Mouse (Mus musculus) heart, embryonic 15.5 days (tissue): ENCODE measurements around the gene Pdp2. TPM values are rescaled to one million over a fixed set of nuclear protein-coding genes. Genes with fewer than 3 reads are reported as not detected.

Experiments used
- ATAC-seq: fragments of 200-750 bp; cut with Nextera tagmentation; replicated peaks from 2 replicates; pipeline ENCODE4 v1.8.0; 2017; ENCODE audit warnings: low read depth, moderate TSS enrichment; ENCODE audit not compliant: insufficient number of reproducible peaks, insufficient read depth, low FRiP score
- H3K27ac ChIP-seq: fragments of 300-500 bp; sonication (generic); 2 replicates; pipeline ENCODE4 v1.5.1; 2015; ENCODE audit warnings: mild to moderate bottlenecking, inconsistent platforms
- H3K27me3 ChIP-seq: fragments of 300-500 bp; sonication (generic); 2 replicates; pipeline ENCODE4 v1.6.1; 2015; ENCODE audit warnings: inconsistent platforms
- H3K36me3 ChIP-seq: fragments of 300-500 bp; sonication (generic); 2 replicates; pipeline ENCODE4 v1.6.1; 2015; ENCODE audit warnings: mild to moderate bottlenecking, inconsistent platforms
- H3K4me1 ChIP-seq: fragments of 300-500 bp; sonication (generic); replicated peaks from 2 replicates; pipeline ENCODE4 v1.6.1; 2015; ENCODE audit warnings: inconsistent platforms
- H3K4me2 ChIP-seq: fragments of 300-500 bp; sonication (generic); 2 replicates; pipeline ENCODE4 v1.6.1; 2015; ENCODE audit warnings: inconsistent platforms, mild to moderate bottlenecking, moderate library complexity
- H3K4me3 ChIP-seq: fragments of 300-500 bp; sonication (generic); 2 replicates; pipeline ENCODE4 v1.5.1; 2015; ENCODE audit warnings: mild to moderate bottlenecking, inconsistent platforms
- H3K9ac ChIP-seq: fragments of 300-500 bp; sonication (generic); 2 replicates; pipeline ENCODE4 v1.6.1; 2015; ENCODE audit warnings: mild to moderate bottlenecking, inconsistent platforms
- H3K9me3 ChIP-seq: fragments of 300-500 bp; sonication (generic); replicated peaks from 2 replicates; pipeline ENCODE4 v1.6.1; 2016; ENCODE audit warnings: inconsistent platforms
- WGBS: fragments of 180-500 bp; shearing (Covaris S2); methylation state at CpG from one replicate; pipeline ENCODE4 v1.1.7; 2015; ENCODE audit warnings: mixed read lengths; 5-methylcytosine and 5-hydroxymethylcytosine counted together
- polyA plus RNA-seq: library from polyadenylated mRNA; unstranded; fragments of >200 nt; fragmentation: Nextera tagmentation; extraction: Ambion mirVana; gene quantifications from 2 replicates; pipeline ENCODE4 v1.2.1, GENCODE M21; 2015

Gene Pdp2
- polyA plus RNA-seq, result 5.8 and 7.3 TPM in 2 replicates

DNA sequence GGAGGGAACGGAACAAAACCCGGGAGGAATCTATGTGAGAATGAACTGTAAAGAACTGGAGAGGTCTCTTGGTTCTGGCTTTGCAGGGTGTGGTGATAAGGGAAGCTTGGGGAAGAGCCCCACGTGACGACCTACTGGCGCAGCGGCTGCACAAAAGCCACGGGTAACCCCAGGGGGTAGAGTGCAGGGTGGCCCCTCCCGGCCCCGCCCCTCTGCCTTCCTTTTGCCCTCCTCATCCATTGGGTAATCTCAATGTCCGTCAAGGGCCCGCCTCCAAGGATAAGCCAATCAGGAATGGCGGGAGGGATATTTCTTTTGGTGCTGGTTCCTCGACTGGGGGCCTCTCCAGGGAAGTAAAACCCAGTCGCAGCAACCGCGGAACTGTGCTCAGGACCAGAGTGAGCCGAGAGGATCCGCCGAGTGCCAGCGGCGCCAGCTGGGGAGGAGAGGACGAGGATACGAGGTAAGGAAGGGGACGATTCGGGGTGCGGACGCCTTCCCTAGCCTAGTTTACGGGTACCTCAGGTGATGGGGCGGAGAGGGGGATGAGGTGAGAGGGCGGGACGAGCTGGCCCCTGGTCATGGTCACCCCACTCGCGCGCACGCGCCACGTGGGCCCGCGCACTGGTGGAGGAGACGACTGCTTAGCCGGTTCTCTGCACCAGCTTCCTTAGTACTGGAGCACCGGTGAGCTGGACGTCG, at the start of gene Pdp2:
Gene Pdp2, plus strand, starts transcription at position 319 of the 702 bp plus-strand sequence.
- H3K9me3 ChIP-seq, result no peaks in the 10 kb centered on the region
- H3K36me3 ChIP-seq, result peaks cover 14% of the 10 kb centered on the region; the same call in 1 of the 2 replicates
- peak; percentile 98 for ATAC-seq
- H3K27me3 ChIP-seq, result no peaks in the 10 kb centered on the region
- H3K4me3 ChIP-seq, result peak within 1 kb of the TSS; percentile 83
- peaks cover 14% of the 10 kb centered on the region for H3K4me1 ChIP-seq
- peak within 1 kb of the TSS; percentile 76 for H3K9ac ChIP-seq
- H3K27ac ChIP-seq, result peak within 1 kb of the TSS; percentile 85
- H3K4me2 ChIP-seq, result peak within 1 kb of the TSS; percentile 93
- under 1% methylated on average over 44 of the region's 44 CpGs for WGBS

DNA sequence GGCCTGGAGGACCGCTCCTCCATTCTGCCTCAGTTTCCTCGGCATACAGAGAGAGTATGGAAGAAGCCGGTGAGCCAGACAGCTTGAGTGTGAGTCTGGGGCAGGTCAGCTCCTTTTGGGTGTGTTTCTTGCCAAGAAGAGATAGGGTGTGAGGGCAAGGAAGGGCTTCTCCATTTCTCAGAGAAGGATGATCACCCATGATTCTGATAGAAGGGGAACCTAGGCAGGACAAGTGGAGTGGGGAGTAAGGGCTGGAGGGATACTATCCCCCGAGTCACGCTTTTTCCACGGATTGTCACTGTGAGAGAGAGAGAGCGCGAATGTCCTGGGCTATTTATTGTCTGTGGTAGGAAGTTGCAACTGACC, 49.8 kb upstream of the Pdp2 start:
- Histone ChIP-seq H3K4me2 (peak overlapping the region; percentile 99), H3K27ac (no peak overlapping the region), H3K4me3 (peak overlapping the region; percentile 58), H3K4me1 (peaks cover 20% of the 10 kb centered on the region), H3K9me3 (no peaks in the 10 kb centered on the region), H3K27me3 (peaks cover 57% of the 10 kb centered on the region), H3K36me3 (no peaks in the 10 kb centered on the region), H3K9ac (no peak overlapping the region)
- 13% methylated on average over 8 of the region's 8 CpGs for WGBS
- ATAC-seq, result no peak

GRCm38 (mm10) chr8:104542160-104542559, 49.1 kb upstream of the Pdp2 start:
- Histone ChIP-seq H3K27me3 (peaks cover 57% of the 10 kb centered on the region), H3K4me2 (peak overlapping the region; percentile 99), H3K4me1 (peaks cover 20% of the 10 kb centered on the region), H3K9me3 (no peaks in the 10 kb centered on the region), H3K27ac (no peak overlapping the region), H3K4me3 (peak overlapping the region; percentile 58), H3K9ac (no peak overlapping the region), H3K36me3 (no peaks in the 10 kb centered on the region)
- ATAC-seq, result no peak
- 9% methylated on average over 11 of the region's 11 CpGs for WGBS

DNA sequence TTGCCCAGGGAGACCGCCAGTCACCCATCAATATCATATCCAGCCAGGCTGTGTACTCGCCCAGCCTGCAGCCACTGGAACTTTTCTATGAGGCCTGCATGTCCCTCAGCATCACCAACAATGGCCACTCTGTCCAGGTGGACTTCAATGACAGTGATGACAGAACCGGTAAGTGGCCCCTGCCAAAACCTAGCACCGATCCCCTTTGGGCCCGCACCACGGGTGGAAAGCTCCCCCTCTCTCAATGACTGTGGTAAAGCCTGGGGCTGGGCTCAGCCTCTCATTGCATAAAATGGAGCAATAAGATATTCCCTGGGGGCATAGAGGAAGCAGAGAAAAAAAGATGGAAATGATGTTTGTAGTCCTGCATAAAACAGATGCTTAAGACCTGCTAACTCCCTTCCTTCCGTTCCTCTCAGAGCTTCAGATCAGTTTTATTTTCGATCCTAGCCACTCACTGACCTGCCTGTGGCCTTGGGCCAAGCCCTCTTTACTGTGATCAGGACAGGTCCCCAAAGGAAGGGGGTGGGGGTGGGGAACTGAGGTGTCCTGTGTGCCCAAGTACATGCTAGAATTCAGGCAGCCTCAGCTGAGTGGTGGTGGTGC, 47.7 kb upstream of the Pdp2 start:
- H3K4me2 ChIP-seq, result no peak overlapping the region
- H3K36me3 ChIP-seq, result no peaks in the 10 kb centered on the region
- no peak for ATAC-seq
- no peak overlapping the region for H3K4me3 ChIP-seq
- H3K27ac ChIP-seq, result no peak overlapping the region
- whole genome bisulfite sequencing, result 78% methylated on average over 8 of the region's 8 CpGs
- no peaks in the 10 kb centered on the region for H3K9me3 ChIP-seq
- H3K27me3 ChIP-seq, result peaks cover 53% of the 10 kb centered on the region
- peaks cover 20% of the 10 kb centered on the region for H3K4me1 ChIP-seq
- H3K9ac ChIP-seq, result no peak overlapping the region

DNA sequence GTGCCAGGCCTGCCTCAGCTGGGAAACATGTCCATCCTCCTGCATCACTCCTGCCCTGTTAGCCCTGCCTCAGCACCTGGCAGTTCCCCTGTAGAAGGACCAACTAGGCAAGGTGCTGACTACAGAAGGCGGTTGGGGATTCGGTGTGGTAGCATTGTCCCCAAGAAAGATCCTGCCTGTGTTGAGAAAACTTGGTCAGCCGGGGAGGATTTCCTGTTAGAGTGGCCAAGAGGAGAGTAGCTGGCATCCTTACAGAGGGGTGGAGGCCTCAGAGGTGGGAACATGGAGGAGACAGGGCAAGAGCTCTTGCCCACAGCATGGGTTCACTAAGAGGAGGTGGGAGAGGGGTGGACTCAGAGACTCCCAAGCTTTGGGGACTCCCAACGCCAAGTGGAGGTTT, 36.1 kb upstream of the Pdp2 start:
- 64% methylated on average over 4 of the region's 4 CpGs for WGBS
- no peaks in the 10 kb centered on the region for H3K36me3 ChIP-seq

GRCm38 (mm10) chr8:104557226-104557625, 34.0 kb upstream of the Pdp2 start:
- Histone ChIP-seq H3K27me3 (0 out of 2 replicates have a peak, but pooled peaks cover 3% of the 10 kb centered on the region), H3K4me1 (no peaks in the 10 kb centered on the region), H3K27ac (no peak overlapping the region), H3K36me3 (no peaks in the 10 kb centered on the region), H3K9me3 (no peaks in the 10 kb centered on the region), H3K9ac (no peak overlapping the region), H3K4me3 (no peak overlapping the region), H3K4me2 (no peak overlapping the region)
- ATAC-seq, result no peak
- 41% methylated on average over 7 of the region's 7 CpGs for WGBS

More for the DNA sequence above, 36.1 kb upstream of the Pdp2 start:
- Histone ChIP-seq H3K9me3 (no peaks in the 10 kb centered on the region), H3K9ac (no peak overlapping the region), H3K4me2 (no peak overlapping the region), H3K4me1 (no peaks in the 10 kb centered on the region), H3K27me3 (0 out of 2 replicates have a peak, but pooled peaks cover 3% of the 10 kb centered on the region), H3K4me3 (no peak overlapping the region), H3K27ac (no peak overlapping the region)
- ATAC-seq, result no peak

DNA sequence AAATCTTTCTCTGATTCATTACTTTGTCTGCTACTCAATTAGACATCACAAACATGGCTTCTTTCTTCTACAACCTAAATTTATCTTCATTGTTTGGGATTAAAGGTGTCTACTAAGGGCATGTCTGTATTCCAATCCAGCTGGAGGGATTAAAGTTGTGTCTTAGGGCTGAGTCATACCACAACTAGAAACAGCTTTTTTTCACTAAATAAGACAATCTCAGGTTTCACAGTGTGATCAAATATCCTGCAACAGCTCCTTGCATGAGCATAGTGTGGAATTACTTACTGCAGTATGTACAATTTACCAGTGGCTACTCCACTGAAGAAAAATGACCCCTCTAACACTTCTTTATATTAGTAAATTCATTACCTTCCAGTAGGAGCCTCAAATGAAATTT, 30.5 kb upstream of the Pdp2 start:
- Histone ChIP-seq H3K4me3 (no peak overlapping the region), H3K4me2 (no peak overlapping the region), H3K4me1 (peaks cover 5% of the 10 kb centered on the region; the same call in 1 of the 2 replicates), H3K9ac (no peak overlapping the region), H3K27me3 (0 out of 2 replicates have a peak, but pooled peaks cover 2% of the 10 kb centered on the region), H3K27ac (no peak overlapping the region), H3K36me3 (no peaks in the 10 kb centered on the region), H3K9me3 (no peaks in the 10 kb centered on the region)
- ATAC-seq, result no peak

GRCm38 (mm10) chr8:104564633-104565456, 26.4 kb upstream of the Pdp2 start:
- 19% methylated on average over 22 of the region's 22 CpGs for WGBS
- H3K4me2 ChIP-seq, result peak overlapping the region; percentile 43
- H3K9ac ChIP-seq, result no peak overlapping the region
- H3K27ac ChIP-seq, result no peak overlapping the region
- H3K27me3 ChIP-seq, result no peaks in the 10 kb centered on the region
- 0 out of 2 replicates have a peak overlapping the region, but pooled peaks have one; percentile 17 for H3K4me3 ChIP-seq
- peaks cover 5% of the 10 kb centered on the region; the same call in 1 of the 2 replicates for H3K4me1 ChIP-seq
- peak; percentile 66 for ATAC-seq
- H3K9me3 ChIP-seq, result no peaks in the 10 kb centered on the region
- H3K36me3 ChIP-seq, result no peaks in the 10 kb centered on the region

DNA sequence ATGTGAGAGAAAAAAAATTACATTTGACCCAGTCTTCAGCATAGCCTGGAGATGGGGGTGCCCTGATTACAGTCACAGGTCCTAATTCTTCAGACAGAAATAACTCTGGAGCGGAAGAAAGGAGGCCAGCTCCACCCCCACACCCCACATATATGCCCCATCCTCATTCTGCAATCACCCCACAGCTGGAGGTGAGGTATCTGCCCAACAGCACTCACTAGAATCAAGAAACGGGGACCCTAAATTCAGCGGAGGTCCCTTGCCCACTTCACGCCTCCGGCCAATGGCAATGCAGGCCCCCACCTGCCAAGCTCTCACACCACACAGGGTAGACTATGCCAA, 25.8 kb upstream of the Pdp2 start:
- Histone ChIP-seq H3K36me3 (no peaks in the 10 kb centered on the region), H3K4me3 (no peak overlapping the region), H3K9ac (no peak overlapping the region), H3K9me3 (no peaks in the 10 kb centered on the region), H3K27me3 (no peaks in the 10 kb centered on the region), H3K4me2 (no peak overlapping the region), H3K27ac (no peak overlapping the region), H3K4me1 (peaks cover 5% of the 10 kb centered on the region; the same call in 1 of the 2 replicates)
- ATAC-seq, result no peak
- 92% methylated on average over 5 of the region's 5 CpGs for WGBS

- no peak for ATAC-seq
- Histone ChIP-seq H3K4me2 (no peak overlapping the region), H3K36me3 (no peaks in the 10 kb centered on the region), H3K9me3 (no peaks in the 10 kb centered on the region), H3K4me3 (no peak overlapping the region), H3K27ac (no peak overlapping the region), H3K9ac (no peak overlapping the region), H3K27me3 (no peaks in the 10 kb centered on the region), H3K4me1 (peaks cover 12% of the 10 kb centered on the region)
- WGBS, result 30% methylated on average over 1 of the region's 1 CpGs
Observed at GRCm38 (mm10) chr8:104569559-104569958, 21.7 kb upstream of the Pdp2 start.
